Mouse (Mus musculus): Measurements from ENCODE around the gene Gm20865. TPM values are rescaled to one million over a fixed set of nuclear protein-coding genes. Genes with fewer than 3 reads are reported as not detected.

The Gm20865 gene
- total RNA-seq (2023): not detected

GRCm38 (mm10) chrY:21241275-21241674 lies at the start of gene Gm20865:
Gm20865 (plus strand) TSS chrY:21241575.

Other genes starting within 250 kb of the Gm20865 start
- not detected for gene Gm29866, start 247.9 kb upstream of the Gm20865 start, total RNA-seq (2023)
- gene Gm20909, start 77.0 kb upstream of the Gm20865 start, total RNA-seq (2023): not detected

Measured in T-cell, adult 66 days (primary cell).